Mouse (Mus musculus): ENCODE results near the gene Pih1d1. TPM values are rescaled to one million over a fixed set of nuclear protein-coding genes. Genes with fewer than 3 reads are reported as not detected.

The Pih1d1 gene
- polyA plus RNA-seq, 1 experiment from 2014 or later = 80.3 TPM

GRCm38 (mm10) chr7:45137171-45138006 lies 16.7 kb upstream of the Pih1d1 start:
- no peaks in the 10 kb centered on the region for H3K9me3 ChIP-seq (ENCODE audit: control insufficient read depth, low read length)
- ATAC-seq (ENCODE audit: low read depth) = no peak
- 73% methylated on average over 12 of the region's 12 CpGs for WGBS

GRCm38 (mm10) chr7:45138403-45138802 lies 15.7 kb upstream of the Pih1d1 start:
- no peaks in the 10 kb centered on the region for H3K9me3 ChIP-seq (ENCODE audit: control insufficient read depth, low read length)
- peaks cover 10% of the 10 kb centered on the region; the same call in 1 of the 2 replicates for H3K36me3 ChIP-seq (ENCODE audit: control insufficient read depth, insufficient read depth, low read length)
- 94% methylated on average over 1 of the region's 1 CpGs for WGBS
- ATAC-seq (ENCODE audit: low read depth) (no peak), DNase-seq (ENCODE audit: low spot score) (no peak)
- no peak overlapping the region for H3K9ac ChIP-seq (ENCODE audit: low read depth, low read length)
- H3K4me1 ChIP-seq (ENCODE audit: control insufficient read depth, insufficient read depth, low read length) = peaks cover 4% of the 10 kb centered on the region; the same call in 1 of the 2 replicates
- no peak overlapping the region for H3K4me3 ChIP-seq (ENCODE audit: low read depth, low read length)
- H3K4me2 ChIP-seq (ENCODE audit: low read depth, low read length) = no peak overlapping the region
- no peaks in the 10 kb centered on the region for H3K27me3 ChIP-seq (replicated peaks; ENCODE audit: control insufficient read depth, insufficient read depth, low read length)
- no peak overlapping the region for H3K27ac ChIP-seq (replicated peaks; ENCODE audit: low read depth, low read length)

More at GRCm38 (mm10) chr7:45137171-45138006, 16.7 kb upstream of the Pih1d1 start:
- Histone ChIP-seq H3K36me3 (ENCODE audit: control insufficient read depth, insufficient read depth, low read length) (peaks cover under 1% of the 10 kb centered on the region; the same call in 1 of the 2 replicates), H3K4me3 (ENCODE audit: low read depth, low read length) (no peak overlapping the region), H3K9ac (ENCODE audit: low read depth, low read length) (no peak overlapping the region), H3K4me2 (ENCODE audit: low read depth, low read length) (no peak overlapping the region), H3K27me3 (replicated peaks; ENCODE audit: control insufficient read depth, insufficient read depth, low read length) (no peaks in the 10 kb centered on the region), H3K4me1 (ENCODE audit: control insufficient read depth, insufficient read depth, low read length) (peaks cover 4% of the 10 kb centered on the region; the same call in 1 of the 2 replicates), H3K27ac (replicated peaks; ENCODE audit: low read depth, low read length) (no peak overlapping the region)
- DNase-seq (ENCODE audit: low spot score) = no peak

GRCm38 (mm10) chr7:45139904-45140723 lies 14.0 kb upstream of the Pih1d1 start:
- H3K9ac ChIP-seq (ENCODE audit: low read depth, low read length) = no peak overlapping the region
- H3K27ac ChIP-seq (replicated peaks; ENCODE audit: low read depth, low read length) = no peak overlapping the region
- no peaks in the 10 kb centered on the region for H3K27me3 ChIP-seq (replicated peaks; ENCODE audit: control insufficient read depth, insufficient read depth, low read length)
- WGBS = 74% methylated on average over 8 of the region's 8 CpGs
- H3K4me3 ChIP-seq (ENCODE audit: low read depth, low read length) = no peak overlapping the region
- ATAC-seq (ENCODE audit: low read depth) (no peak), DNase-seq (ENCODE audit: low spot score) (no peak)
- peaks cover 4% of the 10 kb centered on the region; the same call in 1 of the 2 replicates for H3K4me1 ChIP-seq (ENCODE audit: control insufficient read depth, insufficient read depth, low read length)
- no peaks in the 10 kb centered on the region for H3K9me3 ChIP-seq (ENCODE audit: control insufficient read depth, low read length)
- H3K4me2 ChIP-seq (ENCODE audit: low read depth, low read length) = no peak overlapping the region
- peaks cover 26% of the 10 kb centered on the region for H3K36me3 ChIP-seq (ENCODE audit: control insufficient read depth, insufficient read depth, low read length)

GRCm38 (mm10) chr7:45141319-45141718 lies 12.8 kb upstream of the Pih1d1 start:
- Histone ChIP-seq H3K27ac (replicated peaks; ENCODE audit: low read depth, low read length) (no peak overlapping the region), H3K4me1 (ENCODE audit: control insufficient read depth, insufficient read depth, low read length) (no peaks in the 10 kb centered on the region), H3K9me3 (ENCODE audit: control insufficient read depth, low read length) (no peaks in the 10 kb centered on the region), H3K4me3 (ENCODE audit: low read depth, low read length) (no peak overlapping the region), H3K36me3 (ENCODE audit: control insufficient read depth, insufficient read depth, low read length) (peaks cover 33% of the 10 kb centered on the region), H3K9ac (ENCODE audit: low read depth, low read length) (no peak overlapping the region), H3K27me3 (replicated peaks; ENCODE audit: control insufficient read depth, insufficient read depth, low read length) (no peaks in the 10 kb centered on the region), H3K4me2 (ENCODE audit: low read depth, low read length) (no peak overlapping the region)
- WGBS = 88% methylated on average over 3 of the region's 3 CpGs
- ATAC-seq (ENCODE audit: low read depth) = no peak
- no peak for DNase-seq (ENCODE audit: low spot score)

GRCm38 (mm10) chr7:45141914-45142313 lies 12.2 kb upstream of the Pih1d1 start:
- DNase-seq (ENCODE audit: low spot score) = no peak

GRCm38 (mm10) chr7:45144368-45145174 lies 9.5 kb upstream of the Pih1d1 start:
- no peak overlapping the region for H3K4me3 ChIP-seq (ENCODE audit: low read depth, low read length)
- H3K27me3 ChIP-seq (replicated peaks; ENCODE audit: control insufficient read depth, insufficient read depth, low read length) = no peaks in the 10 kb centered on the region
- 83% methylated on average over 13 of the region's 13 CpGs for WGBS
- H3K36me3 ChIP-seq (ENCODE audit: control insufficient read depth, insufficient read depth, low read length) = peaks cover 43% of the 10 kb centered on the region
- H3K27ac ChIP-seq (replicated peaks; ENCODE audit: low read depth, low read length) = no peak overlapping the region
- DNase-seq (ENCODE audit: low spot score) (no peak), ATAC-seq (ENCODE audit: low read depth) (no peak)
- H3K4me2 ChIP-seq (ENCODE audit: low read depth, low read length) = no peak overlapping the region
- no peak overlapping the region for H3K9ac ChIP-seq (ENCODE audit: low read depth, low read length)
- H3K9me3 ChIP-seq (ENCODE audit: control insufficient read depth, low read length) = no peaks in the 10 kb centered on the region
- H3K4me1 ChIP-seq (ENCODE audit: control insufficient read depth, insufficient read depth, low read length) = no peaks in the 10 kb centered on the region

More at GRCm38 (mm10) chr7:45141914-45142313, 12.2 kb upstream of the Pih1d1 start:
- H3K9me3 ChIP-seq (ENCODE audit: control insufficient read depth, low read length) = no peaks in the 10 kb centered on the region
- no peak for ATAC-seq (ENCODE audit: low read depth)
- H3K27me3 ChIP-seq (replicated peaks; ENCODE audit: control insufficient read depth, insufficient read depth, low read length) = no peaks in the 10 kb centered on the region
- H3K9ac ChIP-seq (ENCODE audit: low read depth, low read length) = no peak overlapping the region
- H3K4me2 ChIP-seq (ENCODE audit: low read depth, low read length) = no peak overlapping the region
- no peak overlapping the region for H3K27ac ChIP-seq (replicated peaks; ENCODE audit: low read depth, low read length)
- peaks cover 35% of the 10 kb centered on the region for H3K36me3 ChIP-seq (ENCODE audit: control insufficient read depth, insufficient read depth, low read length)
- H3K4me1 ChIP-seq (ENCODE audit: control insufficient read depth, insufficient read depth, low read length) = no peaks in the 10 kb centered on the region
- 87% methylated on average over 5 of the region's 5 CpGs for WGBS
- H3K4me3 ChIP-seq (ENCODE audit: low read depth, low read length) = no peak overlapping the region

- Histone ChIP-seq H3K4me3 (ENCODE audit: low read depth, low read length) (no peak overlapping the region), H3K4me2 (ENCODE audit: low read depth, low read length) (no peak overlapping the region), H3K36me3 (ENCODE audit: control insufficient read depth, insufficient read depth, low read length) (peaks cover 43% of the 10 kb centered on the region), H3K27ac (replicated peaks; ENCODE audit: low read depth, low read length) (no peak overlapping the region), H3K9me3 (ENCODE audit: control insufficient read depth, low read length) (no peaks in the 10 kb centered on the region), H3K9ac (ENCODE audit: low read depth, low read length) (no peak overlapping the region), H3K27me3 (replicated peaks; ENCODE audit: control insufficient read depth, insufficient read depth, low read length) (no peaks in the 10 kb centered on the region), H3K4me1 (ENCODE audit: control insufficient read depth, insufficient read depth, low read length) (no peaks in the 10 kb centered on the region)
- ATAC-seq (ENCODE audit: low read depth) (no peak), DNase-seq (ENCODE audit: low spot score) (no peak)
- 97% methylated on average over 8 of the region's 8 CpGs for WGBS
Measured at GRCm38 (mm10) chr7:45145460-45145859, 8.6 kb upstream of the Pih1d1 start.

GRCm38 (mm10) chr7:45147267-45147666 lies 6.8 kb upstream of the Pih1d1 start:
- Histone ChIP-seq H3K27ac (replicated peaks; ENCODE audit: low read depth, low read length) (no peak overlapping the region), H3K4me1 (ENCODE audit: control insufficient read depth, insufficient read depth, low read length) (no peaks in the 10 kb centered on the region), H3K36me3 (ENCODE audit: control insufficient read depth, insufficient read depth, low read length) (peaks cover 43% of the 10 kb centered on the region), H3K4me2 (ENCODE audit: low read depth, low read length) (no peak overlapping the region), H3K9ac (ENCODE audit: low read depth, low read length) (no peak overlapping the region), H3K9me3 (ENCODE audit: control insufficient read depth, low read length) (no peaks in the 10 kb centered on the region), H3K4me3 (ENCODE audit: low read depth, low read length) (no peak overlapping the region), H3K27me3 (replicated peaks; ENCODE audit: control insufficient read depth, insufficient read depth, low read length) (no peaks in the 10 kb centered on the region)
- WGBS = 88% methylated on average over 11 of the region's 11 CpGs
- DNase-seq (ENCODE audit: low spot score) (no peak), ATAC-seq (ENCODE audit: low read depth) (no peak)

Measured in embryonic facial prominence, embryonic 14.5 days (tissue).